Mouse (Mus musculus): ENCODE data around the gene Zc3h7b. TPM values are rescaled to one million over a fixed set of nuclear protein-coding genes. Genes with fewer than 3 reads are reported as not detected.
"Not testable (repeated sequence)": the region's sequence is repeated elsewhere in the genome, so short reads cannot be mapped to it uniquely, and the experiment has no call there.

The Zc3h7b gene
- total RNA-seq, 2 experiments from 2014 or later: 75.1 to 77.3 TPM

DNA sequence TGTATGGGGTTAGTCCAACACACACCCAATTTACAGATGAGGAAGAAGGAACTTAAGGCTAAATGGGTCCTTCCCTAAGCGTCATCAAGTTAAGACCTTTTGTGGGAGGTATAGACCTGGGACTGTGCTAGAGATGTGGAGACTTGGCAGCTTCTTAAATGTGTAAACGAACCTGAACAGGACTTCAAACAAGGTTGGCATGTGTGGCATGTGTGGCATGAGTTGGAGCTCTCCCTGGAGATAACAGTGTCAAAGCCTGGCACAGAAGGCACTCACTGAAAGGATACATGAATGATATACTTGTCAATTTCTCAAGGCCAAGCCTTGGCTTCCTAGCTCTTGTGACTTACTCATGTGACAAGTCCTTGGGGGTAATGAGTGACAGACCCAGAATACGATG, 5.6 kb upstream of the Zc3h7b start:
- no peak for DNase-seq

DNA sequence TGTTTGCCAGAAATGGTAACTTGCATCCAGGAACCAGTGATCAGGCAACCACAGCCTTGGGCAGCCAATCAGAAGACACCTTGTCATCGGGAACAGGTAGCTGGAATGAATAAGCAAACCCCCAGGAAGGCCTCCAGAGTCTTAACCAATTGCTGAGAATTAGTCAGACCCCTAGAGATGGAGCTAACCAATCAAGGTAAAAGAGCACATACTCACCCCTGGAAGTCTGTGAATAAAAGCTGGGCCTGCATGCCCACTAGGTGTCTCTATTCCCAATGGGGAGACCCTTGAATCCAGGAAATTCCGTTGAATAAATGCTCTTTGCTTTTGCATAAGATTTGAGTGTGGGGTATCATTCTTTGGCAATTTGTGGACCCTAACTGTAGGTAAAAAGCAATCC, 4.9 kb upstream of the Zc3h7b start:
- DNase-seq: peak in 1 of 2 experiments; percentile 31

DNA sequence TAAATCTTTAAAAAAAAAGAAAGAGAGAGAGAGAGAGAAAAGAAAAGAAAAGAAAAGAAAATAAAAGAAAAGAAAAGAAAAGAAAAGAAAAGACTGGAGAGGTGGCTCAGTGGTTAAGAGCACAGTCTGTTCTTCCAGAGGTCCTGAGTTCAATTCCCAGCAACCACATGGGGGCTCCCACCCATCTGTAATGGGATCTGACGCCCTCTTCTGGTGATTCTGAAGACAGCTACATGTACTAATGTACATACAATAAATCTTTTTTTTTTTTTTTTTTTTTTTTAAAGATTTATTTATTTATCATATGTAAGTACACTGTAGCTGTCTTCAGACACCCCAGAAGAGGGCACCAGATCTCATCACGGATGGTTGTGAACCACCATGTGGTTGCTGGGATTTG, 2.5 kb upstream of the Zc3h7b start:
- DNase-seq: not testable (repeated sequence)

DNA sequence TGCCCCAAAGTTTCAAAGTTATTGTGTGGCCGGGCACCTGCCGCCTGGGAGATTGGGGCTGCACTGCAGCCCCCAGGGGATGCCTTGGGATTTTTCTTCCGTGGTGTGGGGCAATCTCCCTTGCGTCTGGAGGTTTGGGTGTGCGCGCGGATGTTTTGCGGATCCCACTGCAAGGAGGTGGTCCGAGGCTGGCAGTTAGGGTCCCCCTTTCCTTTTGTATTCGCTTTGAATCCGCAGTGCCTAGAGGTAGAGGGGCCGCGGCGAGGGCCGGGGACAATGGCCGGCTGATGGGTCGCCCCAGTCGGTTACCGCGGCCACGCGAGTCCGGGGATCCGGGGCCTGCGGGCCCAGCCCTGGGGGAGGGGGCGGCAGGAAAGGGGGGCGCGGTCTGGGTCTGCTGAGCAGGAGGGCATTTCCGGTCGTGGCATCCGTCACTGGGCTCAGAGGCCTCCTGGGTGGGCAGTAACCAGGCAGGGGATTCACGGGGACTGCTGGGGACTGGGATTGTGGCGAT, 801 bp downstream of the Zc3h7b start:
- peak; percentile 64 to 81 for DNase-seq

DNA sequence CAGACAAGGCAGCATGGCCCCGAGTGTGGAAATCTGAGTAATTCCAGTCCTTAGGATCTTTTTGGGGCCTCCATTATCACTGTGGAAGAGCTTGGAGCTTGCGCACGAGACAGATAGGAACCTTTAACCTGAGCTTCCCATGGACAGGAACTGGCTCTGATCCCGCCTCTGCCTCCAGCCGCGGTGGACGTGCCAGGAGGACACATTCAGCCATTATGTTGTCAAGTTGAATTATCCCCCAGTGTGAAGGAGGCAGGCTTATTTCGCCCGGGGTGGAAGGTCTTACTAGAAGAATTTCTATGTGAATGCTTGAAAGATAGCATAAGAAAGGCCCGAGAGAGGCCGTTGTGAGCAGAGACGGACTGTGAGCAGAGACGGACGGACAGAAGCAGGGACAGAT, 4.9 kb downstream of the Zc3h7b start:
- DNase-seq: peak; percentile 36 to 38

DNA sequence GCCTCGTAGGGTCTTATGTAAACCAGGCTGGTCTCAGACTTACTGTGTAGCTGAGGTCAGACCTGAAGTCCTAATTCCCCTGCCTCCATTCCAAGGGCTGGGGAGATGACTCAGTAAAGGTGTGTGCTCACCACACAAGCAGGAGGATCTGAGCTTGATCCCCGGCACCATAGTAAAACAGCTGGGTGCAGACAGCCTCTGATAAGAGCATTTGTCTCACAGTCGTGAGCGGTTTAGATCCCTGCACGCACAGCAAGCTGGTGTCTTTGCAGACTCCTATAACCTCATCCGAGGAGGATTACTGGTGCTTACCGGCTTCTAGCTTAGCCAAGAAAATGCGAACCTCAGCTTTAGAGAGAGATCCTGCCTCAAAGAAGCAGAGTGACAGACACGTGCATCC, 8.8 kb downstream of the Zc3h7b start:
- no peak for DNase-seq

DNA sequence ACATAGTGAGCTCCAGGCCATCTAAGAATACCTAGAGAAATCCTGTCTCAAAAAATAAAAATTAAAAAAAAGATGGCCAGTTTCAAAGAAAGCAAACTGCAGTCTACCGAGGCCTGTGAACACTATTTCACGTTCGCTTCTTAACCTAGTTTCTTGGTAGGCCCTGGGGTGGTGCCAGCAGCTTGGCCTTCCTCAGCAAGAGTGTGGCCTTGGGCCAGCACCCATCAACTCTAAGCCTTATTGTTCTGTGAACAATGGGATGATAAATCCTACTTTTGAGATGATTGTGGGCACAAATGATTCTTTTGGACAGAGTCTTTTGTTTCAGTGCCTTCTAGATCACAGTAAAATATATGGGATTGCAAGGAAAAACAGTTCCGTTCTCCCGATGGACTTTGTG, 13.8 kb downstream of the Zc3h7b start:
- DNase-seq: peak; percentile 67 to 82

DNA sequence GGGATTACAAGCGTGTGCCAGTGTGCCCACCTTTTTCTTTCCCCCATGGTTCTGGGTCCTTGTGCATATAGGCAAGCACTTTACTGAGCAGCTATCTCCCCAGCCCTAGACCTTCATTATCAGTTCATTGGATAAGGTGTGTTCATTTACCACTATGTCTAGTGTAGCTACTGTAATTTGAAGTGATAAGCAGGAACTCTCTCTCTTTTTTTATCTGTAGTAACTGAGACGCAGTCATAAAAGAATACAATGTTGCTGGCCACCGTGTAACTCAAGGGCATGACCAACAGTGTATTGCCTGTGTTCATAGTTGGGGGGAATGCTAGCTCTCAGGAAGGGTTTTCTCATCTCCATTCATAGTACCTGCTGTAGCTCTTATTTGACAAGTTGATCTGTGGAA, 14.7 kb downstream of the Zc3h7b start:
- DNase-seq: no peak

DNA sequence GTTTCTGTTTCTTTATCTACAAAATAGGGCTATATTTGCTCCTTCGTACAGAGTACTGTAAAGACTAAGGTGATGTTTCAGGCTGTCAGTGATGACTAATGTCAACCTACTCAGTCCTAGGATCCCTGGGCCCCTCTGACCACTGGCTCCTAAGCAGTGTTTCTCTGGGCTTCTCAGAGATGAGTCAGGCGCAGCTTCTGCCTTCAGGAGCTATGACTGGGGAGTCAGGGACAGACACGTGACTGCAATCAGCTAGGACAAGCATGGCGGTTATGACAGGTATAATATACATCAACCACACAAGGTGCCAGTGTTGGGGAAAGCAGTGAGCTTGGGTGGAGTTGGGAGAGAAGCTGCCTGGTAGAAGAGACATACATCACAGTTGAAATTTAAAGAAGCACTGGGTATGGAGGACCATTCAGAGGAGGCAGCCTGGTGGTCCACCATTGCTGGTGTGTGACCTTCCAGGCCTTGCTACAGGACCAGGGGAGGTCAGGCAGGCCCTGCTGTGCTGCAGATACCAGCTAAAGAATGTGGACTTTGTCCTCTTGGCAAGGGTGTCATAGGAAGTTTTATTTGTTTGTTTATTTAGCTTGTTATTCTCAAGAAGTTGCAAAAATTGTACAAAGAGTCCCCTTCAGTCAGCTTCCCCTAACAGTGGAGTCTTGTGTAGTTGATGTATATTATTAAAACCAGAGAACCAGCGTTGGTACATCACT, 15.7 kb downstream of the Zc3h7b start:
- no peak for DNase-seq

DNA sequence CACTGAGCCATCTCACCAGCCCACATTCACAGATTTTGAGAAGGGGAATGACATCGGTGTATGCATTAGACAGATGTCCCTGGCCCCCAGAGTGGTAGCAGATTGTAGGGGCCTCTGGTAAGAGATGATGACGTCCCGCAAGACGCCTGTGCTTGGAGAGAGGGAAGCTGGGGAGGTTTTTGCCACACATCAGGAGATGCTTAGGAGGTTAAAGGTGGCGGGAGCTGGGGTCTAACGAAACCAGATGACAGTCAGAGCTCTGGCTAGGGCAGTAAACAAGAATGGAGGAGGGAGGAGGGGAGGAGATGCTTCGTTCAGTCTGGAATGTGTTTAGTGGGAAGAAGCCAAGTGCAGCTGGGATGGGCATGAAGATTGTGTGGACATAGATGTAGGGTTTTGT, 16.5 kb downstream of the Zc3h7b start:
- no peak for DNase-seq

DNA sequence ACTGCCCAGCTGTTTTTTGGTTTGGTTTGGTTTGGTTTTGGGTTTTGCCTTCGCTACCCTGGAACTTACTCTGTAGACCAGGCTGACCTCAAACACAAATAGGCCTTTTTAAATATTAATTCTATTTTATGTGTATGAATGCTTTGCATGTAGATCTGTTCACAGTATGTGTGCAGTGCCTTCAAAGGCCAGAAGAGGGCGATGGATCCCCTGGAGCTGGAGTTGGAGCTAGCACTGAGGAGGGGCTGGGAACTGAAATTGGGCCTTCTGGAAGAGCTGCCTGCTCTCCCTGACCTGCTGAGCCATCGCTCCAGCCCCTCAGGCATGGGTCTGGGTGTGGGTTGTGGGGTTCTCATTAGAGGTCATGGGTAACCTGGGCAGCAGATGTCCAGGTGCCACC, 17.1 kb downstream of the Zc3h7b start:
- no peak for DNase-seq

DNA sequence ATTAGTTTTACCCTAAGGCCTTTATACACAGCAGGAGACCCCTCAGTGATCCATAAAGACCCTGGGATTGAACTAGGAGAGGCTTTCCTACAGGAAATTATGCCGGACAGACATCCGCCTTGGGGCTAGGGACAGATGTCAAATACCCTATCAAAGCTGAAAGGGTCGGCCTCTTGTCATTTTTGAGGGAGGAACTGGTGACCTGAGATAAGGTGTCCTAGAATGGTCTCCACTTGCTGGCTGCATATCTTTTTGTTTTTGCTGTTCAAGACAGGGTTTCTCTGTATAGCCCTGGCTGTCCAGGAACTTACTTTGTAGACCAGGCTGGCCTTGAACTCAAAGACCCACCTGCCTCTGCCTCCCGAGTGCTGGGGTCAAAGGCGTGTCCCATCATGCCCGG, 19.7 kb downstream of the Zc3h7b start:
- DNase-seq: no peak

DNA sequence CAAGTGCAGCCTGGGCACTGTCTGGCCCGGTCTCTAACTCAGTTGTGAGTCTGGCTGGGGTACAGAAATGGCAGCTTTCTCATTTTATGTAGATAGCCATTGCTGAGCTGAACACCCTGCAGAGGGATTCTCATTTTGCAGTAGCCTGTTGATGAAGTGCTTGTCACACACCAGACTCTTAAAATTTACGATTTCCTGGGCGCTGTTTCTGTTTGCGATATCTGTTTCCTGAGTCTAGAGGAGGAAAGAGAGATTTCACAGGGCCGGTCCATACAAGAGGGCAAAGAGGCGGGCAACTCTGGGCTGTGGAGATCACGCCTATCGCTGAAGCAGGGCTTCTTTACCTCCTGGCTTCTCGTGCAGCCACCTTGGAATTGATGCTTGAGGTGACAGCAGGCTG, 20.8 kb downstream of the Zc3h7b start:
- no peak for DNase-seq

DNA sequence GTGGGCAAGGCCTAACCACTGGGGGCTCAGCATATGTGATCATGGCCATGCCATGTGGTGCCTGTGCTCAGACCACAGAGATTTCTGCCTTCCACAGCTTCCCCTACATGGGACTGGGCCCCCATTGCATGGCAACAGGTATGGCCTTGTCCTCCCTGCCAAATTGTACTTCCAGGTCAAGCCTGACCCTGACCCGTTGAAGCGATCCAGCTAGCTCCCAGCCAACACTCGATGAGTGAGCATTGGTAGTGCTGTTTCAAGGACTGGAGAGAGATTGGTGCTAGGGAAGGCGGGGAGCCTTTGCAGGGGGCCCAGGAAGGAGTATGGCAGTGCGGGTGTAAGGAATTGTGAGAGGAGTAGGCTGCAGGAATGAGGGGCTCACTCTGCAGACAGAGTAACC, 21.6 kb downstream of the Zc3h7b start:
- peak; percentile 71 to 74 for DNase-seq

DNA sequence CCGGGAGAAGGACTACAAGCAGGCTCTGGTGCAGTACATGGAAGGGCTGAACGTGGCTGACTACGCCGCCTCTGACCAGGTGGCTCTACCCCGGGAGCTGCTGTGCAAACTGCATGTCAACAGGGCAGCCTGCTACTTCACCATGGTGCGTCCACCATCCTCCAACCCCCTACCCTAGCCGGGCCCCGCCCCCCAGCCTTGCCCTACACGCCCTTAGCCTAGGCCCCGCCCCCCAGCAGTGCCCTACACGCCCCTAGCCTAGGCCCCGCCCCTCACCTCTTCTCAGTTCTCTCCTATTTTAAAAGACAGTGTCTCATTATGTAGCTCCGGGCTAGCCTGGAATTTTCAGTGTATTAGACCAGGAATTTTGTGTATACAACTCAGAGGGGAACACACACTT, 24.2 kb downstream of the Zc3h7b start:
- DNase-seq: peak in 1 of 2 experiments; percentile 33

DNA sequence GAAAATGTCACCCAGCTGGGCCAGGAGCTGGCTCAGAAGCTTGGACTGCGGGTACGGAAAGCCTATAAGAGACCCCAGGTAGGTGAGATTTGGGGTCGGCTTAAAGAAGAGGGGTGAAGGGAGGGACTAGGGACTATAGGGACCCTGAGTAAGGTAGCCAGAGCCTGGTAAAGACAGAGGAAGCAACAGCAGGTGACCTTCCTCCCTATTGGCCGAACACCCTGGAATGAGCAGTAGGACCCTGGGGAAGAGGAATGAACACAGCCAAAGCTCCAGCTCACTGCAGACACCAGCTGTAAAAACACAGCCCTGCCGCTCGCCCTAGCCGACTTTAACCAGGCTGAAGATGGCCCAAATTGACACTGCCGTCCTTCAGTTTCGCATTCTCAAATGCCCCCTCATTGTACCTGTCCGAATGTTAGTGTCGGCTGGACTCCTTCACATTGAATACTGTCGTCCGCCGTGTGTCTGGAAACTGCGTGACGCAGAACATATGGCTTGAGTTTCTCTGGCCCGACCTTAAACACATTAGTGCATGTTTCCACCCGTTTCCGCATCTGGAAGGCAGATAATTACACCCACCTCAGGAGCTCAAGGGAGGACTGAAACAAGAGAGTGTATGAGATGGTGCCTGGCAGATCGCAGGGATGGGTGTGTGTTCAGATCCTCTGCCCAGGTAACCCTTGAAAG, 27.7 kb downstream of the Zc3h7b start:
- no peak for DNase-seq

DNA sequence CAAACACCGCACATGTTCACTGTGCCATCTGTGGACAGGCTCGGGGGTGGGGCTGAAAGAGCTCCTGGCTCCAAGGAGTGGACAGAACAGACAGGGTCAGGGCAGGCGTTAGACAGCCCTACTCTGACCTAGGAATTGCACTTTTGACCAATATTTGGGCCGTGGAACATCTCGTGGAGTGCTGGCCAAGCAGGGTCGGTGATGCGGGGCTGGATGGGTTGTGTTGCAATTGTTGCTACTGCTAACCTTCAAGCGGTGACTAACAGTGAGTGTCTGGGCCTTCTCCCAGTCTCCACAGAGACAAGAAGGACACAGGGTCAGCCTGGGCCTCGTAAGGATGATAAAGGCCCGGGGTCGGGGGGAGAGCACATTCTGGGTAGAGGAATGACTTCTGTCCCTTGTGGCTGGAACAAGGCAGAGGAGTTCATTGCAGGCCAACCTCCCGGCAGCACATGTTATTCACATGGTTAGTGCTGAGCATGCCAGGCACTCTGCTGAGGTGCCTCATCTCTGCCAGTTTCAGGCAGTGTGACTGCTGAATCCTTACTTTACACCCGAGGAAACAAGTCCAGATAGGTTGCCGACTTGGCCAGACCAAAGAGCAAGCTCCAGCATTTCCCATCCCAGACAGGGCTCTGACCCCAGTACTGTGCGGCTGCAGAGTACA, 29.8 kb downstream of the Zc3h7b start:
- peak; percentile 76 to 84 for DNase-seq

DNA sequence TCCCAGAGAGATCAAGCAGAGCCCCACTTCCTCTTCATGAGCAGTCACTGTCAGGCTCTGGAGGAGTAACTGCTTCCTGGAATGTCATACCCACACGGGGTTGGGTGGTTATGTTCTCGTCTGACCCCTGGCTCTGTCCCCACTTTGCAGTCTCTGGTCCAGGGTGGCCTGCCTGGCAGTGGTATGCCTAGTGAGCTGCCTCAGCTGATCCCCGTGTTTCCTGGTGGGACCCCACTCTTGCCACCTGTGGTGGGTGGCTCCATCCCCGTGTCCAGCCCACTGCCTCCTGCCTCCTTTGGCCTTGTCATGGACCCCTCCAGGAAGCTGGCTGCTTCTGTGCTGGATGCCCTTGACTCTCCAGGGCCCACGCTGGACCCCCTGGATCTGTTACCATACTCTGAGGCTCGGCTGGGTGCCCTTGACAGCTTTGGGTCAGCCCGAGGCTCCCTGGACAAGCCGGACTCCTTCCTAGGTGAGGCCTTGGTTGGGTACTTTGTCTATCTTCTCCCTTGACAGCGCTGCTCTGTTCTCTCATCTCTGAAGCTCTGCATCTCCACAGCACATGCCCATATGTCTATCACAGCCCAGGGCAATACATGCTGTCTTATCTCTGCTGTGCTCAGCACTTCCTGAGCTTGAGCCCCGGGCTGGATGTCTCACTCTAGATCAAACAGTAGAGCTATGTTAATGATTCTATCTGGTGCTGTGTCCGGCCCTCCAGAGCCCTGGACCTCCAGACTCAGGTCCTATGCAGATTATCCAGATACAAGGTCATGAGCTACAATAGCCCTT, 32.0 kb downstream of the Zc3h7b start:
- no peak for DNase-seq

DNA sequence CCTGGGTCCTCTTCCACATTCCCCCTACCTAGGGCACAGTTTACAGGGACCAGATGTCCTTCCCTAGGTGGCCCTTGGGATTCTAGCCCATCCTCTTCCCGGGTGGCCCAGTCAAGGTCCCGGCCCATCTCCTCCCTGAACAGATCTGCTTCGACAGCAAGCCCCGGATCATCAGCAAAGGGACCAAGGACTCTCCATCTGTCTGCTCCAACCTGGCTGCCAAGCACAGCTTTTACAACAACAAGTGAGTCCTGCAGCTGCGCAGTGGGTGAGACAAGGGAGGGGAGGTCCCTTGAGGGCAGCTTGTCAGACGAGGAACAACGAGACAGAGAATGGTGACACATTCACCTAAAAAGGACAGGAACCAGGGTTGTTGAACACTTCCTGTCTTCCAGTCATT, 37.0 kb downstream of the Zc3h7b start:
- no peak for DNase-seq

DNA sequence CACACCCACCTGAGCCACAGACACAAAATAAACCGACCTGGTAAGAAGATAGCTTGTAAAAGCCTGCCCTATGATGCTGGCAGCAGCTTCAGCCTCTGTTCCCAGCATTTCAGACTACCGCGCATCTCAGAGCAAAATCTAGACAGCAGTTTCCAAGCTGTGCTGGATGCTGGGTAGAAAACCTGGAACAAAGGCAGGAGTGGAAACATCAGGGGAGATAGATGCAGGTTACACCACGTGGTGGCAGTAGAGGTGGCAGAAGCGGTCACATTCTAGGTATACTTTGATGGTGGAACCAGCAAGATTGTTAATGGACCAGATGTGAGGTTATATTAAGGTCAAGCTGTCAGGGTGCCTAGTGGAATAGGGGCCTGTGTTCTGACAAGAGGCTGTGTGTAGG, 39.9 kb downstream of the Zc3h7b start:
- no peak for DNase-seq

DNA sequence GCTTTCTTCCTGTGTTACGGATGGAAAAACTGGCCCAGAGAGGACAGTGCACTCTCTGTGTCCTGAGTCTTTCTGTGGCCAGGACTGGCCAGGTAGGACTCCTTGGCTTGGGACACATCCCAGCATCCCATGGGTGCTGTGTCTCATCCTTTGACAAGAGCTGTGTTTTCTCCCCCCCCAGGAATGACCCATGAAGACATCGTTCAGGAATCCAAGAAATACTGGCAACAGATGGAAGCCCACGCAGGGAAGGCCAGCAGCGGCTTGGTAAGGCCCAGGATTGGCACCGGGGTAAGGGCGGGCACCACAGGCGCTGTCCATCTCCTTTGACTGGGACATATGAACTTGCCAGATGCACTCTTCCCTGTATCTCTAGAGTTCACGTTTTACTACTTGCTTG, 40.8 kb downstream of the Zc3h7b start:
- no peak for DNase-seq

DNA sequence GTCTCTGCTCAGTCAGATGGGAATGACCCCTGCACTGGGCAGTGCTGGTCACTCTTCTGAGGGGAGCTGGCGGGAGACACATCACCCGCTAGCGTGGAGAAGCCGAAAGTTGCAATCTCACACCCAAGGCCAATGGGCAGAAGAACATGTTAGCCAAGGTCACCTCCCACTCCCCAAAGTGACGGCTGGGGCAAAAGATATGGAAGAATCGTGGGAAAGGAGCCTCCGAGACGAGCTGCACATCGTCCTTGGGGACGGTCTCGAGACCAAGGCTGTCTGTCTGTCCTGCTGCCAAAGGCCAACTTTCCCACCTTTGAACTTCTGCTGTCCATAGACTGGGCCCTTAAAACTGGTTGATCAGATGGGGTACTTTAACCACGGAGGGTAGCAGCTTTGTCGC, 42.7 kb downstream of the Zc3h7b start:
- no peak for DNase-seq
